ENCODE assay signal across 26 mouse cellular contexts in genomic region chr1:25081265-25081849, GRCm38 (mm10).
A peak's percentile ranks its signal among the peaks of the same experiment; 100 is the strongest.
DNase-seq lines count a peak whose midpoint lies in the region; ATAC-seq and TF ChIP-seq lines count a peak whose summit lies in the region.
"Had no signal": no experiment of that assay in that cellular context is flagged by ENCODE, and none has a peak within 500 bp of the region (broad histone marks: within the 10 kb centered on the region; RNA-seq: fewer than 3 reads in every experiment).

No protein-coding gene starts in this region.

- peak overlapping the region; percentile 82; the same call in 1 of the 2 replicates for H3K27ac ChIP-seq in layer of hippocampus, adult 2 months
- H3K27ac ChIP-seq in lung, embryonic 15.5 days: no peak overlapping the region
- no peak overlapping the region for H3K27ac ChIP-seq in midbrain, embryonic 11.5 days (ENCODE audit: low read depth, low read length)
- H3K27ac ChIP-seq in midbrain, postnatal 0 days (ENCODE audit: low read depth, low read length): no peak overlapping the region
- H3K27ac ChIP-seq: embryonic facial prominence, embryonic 15.5 days; forebrain, embryonic 10.5 days; forebrain, embryonic 12.5 days had no signal

- H3K4me3 ChIP-seq in layer of hippocampus, adult 2 months: no peak overlapping the region
- H3K4me3 ChIP-seq in lung, embryonic 15.5 days: no peak overlapping the region
- H3K4me3 ChIP-seq in midbrain, embryonic 11.5 days (ENCODE audit: low read depth, low read length): no peak overlapping the region
- no peak overlapping the region for H3K4me3 ChIP-seq in midbrain, postnatal 0 days (ENCODE audit: low read depth, low read length)
- H3K4me3 ChIP-seq: embryonic facial prominence, embryonic 15.5 days; erythroblast, embryonic 14.5 days; forebrain, embryonic 10.5 days; forebrain, embryonic 12.5 days had no signal

- DNase-seq in layer of hippocampus, adult 2 months (ENCODE audit: low spot score in 2 of 2): no peak
- DNase-seq in layer of hippocampus, postnatal 10 days (ENCODE audit: low spot score in 2 of 2): no peak
- no peak for DNase-seq in lung, adult 18-20 months
- peak; percentile 23 for DNase-seq in midbrain, embryonic 11.5 days (ENCODE audit: low spot score, missing footprints)
- no peak for DNase-seq in midbrain, postnatal 0 days (ENCODE audit: low spot score)
- no peak for DNase-seq in B cell, adult 2 months
- DNase-seq: adrenal gland, adult 8-10 months; adrenal gland, postnatal 14 days; adrenal gland, postnatal 36 days; cerebellum, adult 11-12 months; cerebellum, adult 2 months; cerebellum, adult 9-10 months; cerebellum, postnatal 10 days; cerebellum, postnatal 25 days had no signal

- no peak for TF ChIP-seq CTCF in layer of hippocampus, adult 2 months (conservative IDR thresholded peaks at IDR 0.05)
- no peak for TF ChIP-seq CTCF in midbrain, postnatal 0 days (IDR thresholded peaks at IDR 0.05)

- H3K9me3 ChIP-seq in lung, embryonic 15.5 days: no peaks in the 10 kb centered on the region
- no peaks in the 10 kb centered on the region for H3K9me3 ChIP-seq in midbrain, embryonic 11.5 days (ENCODE audit: control insufficient read depth, low read length)
- H3K9me3 ChIP-seq in midbrain, postnatal 0 days (ENCODE audit: low read length): no peaks in the 10 kb centered on the region
- H3K9me3 ChIP-seq: embryonic facial prominence, embryonic 15.5 days; forebrain, embryonic 10.5 days; forebrain, embryonic 12.5 days had no signal

- H3K4me1 ChIP-seq in lung, embryonic 15.5 days: no peaks in the 10 kb centered on the region
- H3K4me1 ChIP-seq in midbrain, embryonic 11.5 days (ENCODE audit: control insufficient read depth, insufficient read depth, low read length): peaks cover 2% of the 10 kb centered on the region; the same call in 1 of the 2 replicates
- no peaks in the 10 kb centered on the region; the same call in 1 of the 2 replicates for H3K4me1 ChIP-seq in midbrain, postnatal 0 days (ENCODE audit: insufficient read depth, low read length)
- H3K4me1 ChIP-seq: embryonic facial prominence, embryonic 15.5 days had no signal

- 24% methylated on average over 4 of the region's 4 CpGs for WGBS in lung, embryonic 15.5 days
- 78% methylated on average over 4 of the region's 4 CpGs for WGBS in midbrain, embryonic 11.5 days
- 55% methylated on average over 4 of the region's 4 CpGs for WGBS in midbrain, postnatal 0 days

- H3K36me3 ChIP-seq in lung, embryonic 15.5 days: no peaks in the 10 kb centered on the region
- H3K36me3 ChIP-seq in midbrain, embryonic 11.5 days (ENCODE audit: control insufficient read depth, insufficient read depth, low read length): no peaks in the 10 kb centered on the region
- H3K36me3 ChIP-seq in midbrain, postnatal 0 days (ENCODE audit: insufficient read depth, low read length): no peaks in the 10 kb centered on the region
- H3K36me3 ChIP-seq: embryonic facial prominence, embryonic 15.5 days; forebrain, embryonic 10.5 days; forebrain, embryonic 12.5 days; G1E had no signal

- H3K9ac ChIP-seq in lung, embryonic 15.5 days: no peak overlapping the region
- no peak overlapping the region for H3K9ac ChIP-seq in midbrain, embryonic 11.5 days (ENCODE audit: low read length)
- no peak overlapping the region for H3K9ac ChIP-seq in midbrain, postnatal 0 days (replicated peaks; ENCODE audit: low read length, poor library complexity, severe bottlenecking)
- H3K9ac ChIP-seq: embryonic facial prominence, embryonic 15.5 days; forebrain, embryonic 12.5 days had no signal

- H3K4me2 ChIP-seq in lung, embryonic 15.5 days: no peak overlapping the region
- no peak overlapping the region for H3K4me2 ChIP-seq in midbrain, embryonic 11.5 days
- no peak overlapping the region for H3K4me2 ChIP-seq in midbrain, postnatal 0 days (ENCODE audit: low read depth, low read length, poor library complexity, severe bottlenecking)
- H3K4me2 ChIP-seq: embryonic facial prominence, embryonic 15.5 days; forebrain, embryonic 12.5 days had no signal

- ATAC-seq in lung, embryonic 15.5 days (ENCODE audit: borderline replicate concordance, extremely low read depth, low FRiP score, low TSS enrichment): peak; percentile 95
- no peak for ATAC-seq in midbrain, embryonic 11.5 days (ENCODE audit: low FRiP score)
- no peak for ATAC-seq in midbrain, postnatal 0 days (ENCODE audit: low FRiP score)
- ATAC-seq: activated CD4-positive, CD25-positive, alpha-beta regulatory T cell, adult 4 months; CD4-positive, CD25-positive, alpha-beta regulatory T cell, adult 4 months; forebrain, embryonic 14.5 days; forebrain, embryonic 16.5 days; Patski had no signal

- H3K27me3 ChIP-seq in lung, embryonic 15.5 days: no peaks in the 10 kb centered on the region
- H3K27me3 ChIP-seq in midbrain, embryonic 11.5 days (ENCODE audit: control insufficient read depth, insufficient read depth, low read length): no peaks in the 10 kb centered on the region
- H3K27me3 ChIP-seq in midbrain, postnatal 0 days (ENCODE audit: insufficient read depth, low read length): no peaks in the 10 kb centered on the region
- H3K27me3 ChIP-seq: CH12.LX; embryonic facial prominence, embryonic 15.5 days; forebrain, embryonic 12.5 days had no signal
